Mouse (Mus musculus): Measurements from ENCODE around the gene Mall. TPM values are rescaled to one million over a fixed set of nuclear protein-coding genes. Genes with fewer than 3 reads are reported as not detected.
A peak's percentile ranks its signal among the peaks of the same experiment; 100 is the strongest.

Gene Mall
- polyA plus RNA-seq, 1 experiment from 2014 or later: 6.5 TPM

DNA sequence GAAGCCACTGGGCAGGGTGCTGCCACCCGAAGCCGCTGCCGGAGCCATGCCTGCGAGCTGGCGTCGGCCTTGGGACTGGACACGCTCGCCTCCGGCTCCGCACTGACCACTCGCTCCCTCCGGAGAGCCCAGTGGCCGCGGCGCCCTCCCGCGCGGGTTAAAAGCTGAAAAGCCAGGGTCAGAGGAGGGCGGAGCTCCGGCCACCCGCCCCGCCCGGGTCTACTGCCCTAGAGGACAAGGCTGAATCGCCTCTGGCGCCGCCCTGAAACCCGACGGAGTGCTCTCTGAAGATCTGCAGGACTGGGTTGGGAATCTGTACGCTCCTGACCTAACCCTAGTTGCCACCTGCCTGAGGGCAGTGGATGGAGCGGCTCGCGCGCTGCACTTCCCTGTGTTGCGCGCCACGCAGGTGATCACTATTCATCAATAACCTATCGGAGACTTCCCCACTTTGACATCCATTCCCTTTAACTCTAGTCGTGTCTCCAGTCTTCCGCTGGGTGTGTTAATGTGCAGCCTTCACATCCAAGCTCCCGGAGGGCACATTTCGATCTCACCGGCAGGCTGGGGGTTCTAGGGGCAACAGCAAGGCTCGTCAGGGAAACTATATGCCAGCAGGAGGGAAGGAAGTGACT, 73.5 kb downstream of the Mall start, which contains the start of gene Mal:
Gene Mal, minus strand, starts transcription at position 610 of the 635 bp plus-strand sequence.
- Histone ChIP-seq H3K36me3 (ENCODE audit: control insufficient read depth, insufficient read depth, low read length) (no peaks in the 10 kb centered on the region), H3K4me2 (ENCODE audit: low read depth, low read length) (peak within 1 kb of the TSS; percentile 66), H3K9ac (ENCODE audit: low read length) (peak within 1 kb of the TSS; percentile 71), H3K27ac (ENCODE audit: low read length) (peak within 1 kb of the TSS; percentile 93), H3K27me3 (ENCODE audit: control insufficient read depth, insufficient read depth, low read depth, low read length) (peaks cover 26% of the 10 kb centered on the region), H3K4me3 (ENCODE audit: low read length) (peak within 1 kb of the TSS; percentile 56), H3K4me1 (replicated peaks; ENCODE audit: control insufficient read depth, insufficient read depth, low read length) (peaks cover 7% of the 10 kb centered on the region), H3K9me3 (ENCODE audit: control insufficient read depth, low read length) (no peaks in the 10 kb centered on the region)
- 1% methylated on average over 43 of the region's 43 CpGs for WGBS
- ATAC-seq (ENCODE audit: low read depth): peak; percentile 55

- peak overlapping the region; percentile 66 for H3K4me2 ChIP-seq (ENCODE audit: low read depth, low read length)
- H3K9ac ChIP-seq (ENCODE audit: low read length): peak overlapping the region; percentile 71
- H3K4me3 ChIP-seq (ENCODE audit: low read length): peak overlapping the region; percentile 56
- H3K9me3 ChIP-seq (ENCODE audit: control insufficient read depth, low read length): no peaks in the 10 kb centered on the region
- H3K27ac ChIP-seq (ENCODE audit: low read length): peak overlapping the region; percentile 93
- no peaks in the 10 kb centered on the region for H3K36me3 ChIP-seq (ENCODE audit: control insufficient read depth, insufficient read depth, low read length)
- 2% methylated on average over 9 of the region's 9 CpGs for WGBS
- peaks cover 7% of the 10 kb centered on the region for H3K4me1 ChIP-seq (replicated peaks; ENCODE audit: control insufficient read depth, insufficient read depth, low read length)
- peaks cover 26% of the 10 kb centered on the region for H3K27me3 ChIP-seq (ENCODE audit: control insufficient read depth, insufficient read depth, low read depth, low read length)
- peak; percentile 37 for ATAC-seq (ENCODE audit: low read depth)
Measured at GRCm38 (mm10) chr2:127655419-127655818, 74.3 kb downstream of the Mall start.

DNA sequence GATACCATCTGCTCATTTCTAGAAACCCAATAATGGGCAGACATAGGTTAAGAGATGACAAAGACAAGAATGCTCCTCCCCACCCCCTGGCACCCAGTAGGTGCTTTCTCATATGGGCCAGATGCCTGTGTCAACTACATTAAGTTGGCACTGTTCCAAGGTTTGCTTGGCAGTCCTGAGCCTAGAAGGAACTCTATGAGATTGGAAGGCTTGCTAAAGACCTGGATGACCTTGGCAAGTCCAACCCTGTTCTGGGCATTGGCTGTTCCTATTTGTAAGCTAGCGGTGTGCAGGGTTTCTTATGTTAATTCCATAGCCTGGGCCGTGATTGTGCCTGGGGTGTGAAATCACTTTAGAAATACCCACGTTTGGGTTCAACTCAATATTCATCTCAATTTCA, 74.9 kb downstream of the Mall start:
- H3K4me2 ChIP-seq (ENCODE audit: low read depth, low read length): peak overlapping the region; percentile 66
- H3K27me3 ChIP-seq (ENCODE audit: control insufficient read depth, insufficient read depth, low read depth, low read length): peaks cover 26% of the 10 kb centered on the region
- no peak for ATAC-seq (ENCODE audit: low read depth)
- no peaks in the 10 kb centered on the region for H3K9me3 ChIP-seq (ENCODE audit: control insufficient read depth, low read length)
- no peak overlapping the region for H3K9ac ChIP-seq (ENCODE audit: low read length)
- no peaks in the 10 kb centered on the region for H3K36me3 ChIP-seq (ENCODE audit: control insufficient read depth, insufficient read depth, low read length)
- 47% methylated on average over 3 of the region's 3 CpGs for WGBS
- H3K4me1 ChIP-seq (replicated peaks; ENCODE audit: control insufficient read depth, insufficient read depth, low read length): peaks cover 7% of the 10 kb centered on the region
- no peak overlapping the region; the same call in 1 of the 2 replicates for H3K4me3 ChIP-seq (ENCODE audit: low read length)
- H3K27ac ChIP-seq (ENCODE audit: low read length): peak overlapping the region; percentile 93

Other genes with a start within 250 kb of the Mall start
- 2.5 and 3.4 TPM in 2 replicates for gene Kcnip3, start 207.8 kb downstream of the Mall start, polyA plus RNA-seq (2015; fragmentation: Nextera tagmentation; extraction: Ambion mirVana)
- 3.4 and 3.5 TPM in 2 replicates for gene Prom2, start 188.5 kb downstream of the Mall start, polyA plus RNA-seq (2015; fragmentation: Nextera tagmentation; extraction: Ambion mirVana)
- gene Zfp661, start 142.8 kb downstream of the Mall start, polyA plus RNA-seq (2015; fragmentation: Nextera tagmentation; extraction: Ambion mirVana): 4.2 and 4.3 TPM in 2 replicates
- 114 and 120 TPM in 2 replicates for gene Mrps5, start 142.7 kb downstream of the Mall start, polyA plus RNA-seq (2015; fragmentation: Nextera tagmentation; extraction: Ambion mirVana)
- 21.4 and 30.2 TPM in 2 replicates for gene Mal, start 73.2 kb downstream of the Mall start, polyA plus RNA-seq (2015; fragmentation: Nextera tagmentation; extraction: Ambion mirVana)
- gene Nphp1, start 59.0 kb upstream of the Mall start, polyA plus RNA-seq (2015; fragmentation: Nextera tagmentation; extraction: Ambion mirVana): 38.3 and 41.5 TPM in 2 replicates
- gene Mtln, start 62.6 kb upstream of the Mall start, polyA plus RNA-seq (2015; fragmentation: Nextera tagmentation; extraction: Ambion mirVana): 33.1 and 34.9 TPM in 2 replicates
- 59.1 and 64.9 TPM in 2 replicates for gene Bub1, start 101.9 kb upstream of the Mall start, polyA plus RNA-seq (2015; fragmentation: Nextera tagmentation; extraction: Ambion mirVana)
- 0.25 and 0.60 TPM in 2 replicates for gene Acoxl, start 108.9 kb upstream of the Mall start, polyA plus RNA-seq (2015; fragmentation: Nextera tagmentation; extraction: Ambion mirVana)

Data from lung, embryonic 16.5 days (tissue).